Mouse (Mus musculus) heart, postnatal 25 days (tissue): Measurements from ENCODE around the gene Lpar3. TPM values are rescaled to one million over a fixed set of nuclear protein-coding genes. Genes with fewer than 3 reads are reported as not detected.

Experiments used
- DNase-seq: peaks from one replicate; pipeline ENCODE4 v3.0.0; 2022; ENCODE audit warnings: low spot score
- intact Hi-C: fragments of 180-260 bp; cut with DNase I; formaldehyde crosslinking; loops from one replicate; pipeline ENCODE4 v1.15.1; 2025
- total RNA-seq, 2 experiments: library from RNA; stranded (reverse); gene quantifications; 2 replicates each; pipeline ENCODE4 v1.2.3; 2021

Lpar3 gene
- total RNA-seq, 2 experiments from 2014 or later = 0.36 to 0.65 TPM

DNA sequence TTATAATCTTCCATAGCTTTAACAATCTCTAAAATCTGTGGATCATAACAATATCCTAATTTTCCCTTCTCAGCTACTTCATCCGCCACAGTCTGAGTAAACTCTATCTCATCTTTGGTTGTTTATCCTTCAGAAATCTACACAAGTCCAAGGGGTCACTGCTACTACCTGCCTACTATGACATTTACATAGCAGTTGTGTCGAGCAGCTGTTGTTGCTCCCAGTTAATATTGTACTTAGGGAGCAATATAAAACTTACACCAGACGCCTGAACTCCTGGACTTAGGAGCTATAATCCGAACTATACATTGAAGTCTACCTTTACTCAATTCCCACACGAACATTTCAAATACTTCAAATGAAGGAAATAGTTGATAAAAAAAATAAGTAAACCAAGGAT lies 71.8 kb downstream of the Lpar3 start:
- intact Hi-C loops = no loop called here
- no peak for DNase-seq

DNA sequence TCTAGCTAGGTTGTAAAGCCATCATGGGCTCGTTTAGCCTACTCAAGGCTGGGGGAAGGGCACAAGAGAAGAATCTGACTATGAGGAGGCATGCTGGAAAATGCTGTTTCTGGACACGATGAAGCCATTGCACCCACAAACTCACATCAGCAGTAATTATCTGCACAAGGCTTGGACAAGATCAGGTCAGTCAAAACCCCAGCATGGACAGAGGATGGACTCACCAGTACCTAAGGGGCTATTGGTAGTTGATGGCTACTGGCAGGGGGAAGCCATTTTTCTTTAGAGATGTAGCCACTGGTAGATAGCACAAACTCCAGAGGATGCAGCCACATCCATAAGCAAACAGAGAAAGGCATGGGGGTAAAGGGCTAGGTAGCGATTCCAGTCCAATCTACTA lies 81.7 kb downstream of the Lpar3 start:
- intact Hi-C loops = no loop called here

DNA sequence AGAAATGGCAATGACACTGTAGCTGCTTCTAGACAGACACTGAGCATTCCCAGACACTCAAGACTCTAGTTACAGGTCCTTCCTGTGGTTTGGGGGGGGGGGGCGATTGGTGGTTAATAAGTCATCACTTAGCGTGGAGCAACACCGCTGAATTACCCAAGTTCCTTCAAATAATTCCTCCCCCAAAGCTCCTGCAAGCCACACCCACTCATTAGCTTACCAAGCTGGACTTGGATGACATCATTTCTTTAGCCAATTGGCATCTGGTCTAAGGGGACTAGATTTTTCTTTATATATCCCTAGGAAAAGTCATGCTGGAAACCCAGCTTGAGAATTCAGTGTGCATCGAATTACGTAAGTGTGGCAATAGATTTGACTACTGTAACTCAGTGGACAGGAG lies 82.4 kb downstream of the Lpar3 start:
- DNase-seq = no peak
- intact Hi-C loops = no loop called here

More for the DNA sequence above, 81.7 kb downstream of the Lpar3 start:
- DNase-seq = no peak

DNA sequence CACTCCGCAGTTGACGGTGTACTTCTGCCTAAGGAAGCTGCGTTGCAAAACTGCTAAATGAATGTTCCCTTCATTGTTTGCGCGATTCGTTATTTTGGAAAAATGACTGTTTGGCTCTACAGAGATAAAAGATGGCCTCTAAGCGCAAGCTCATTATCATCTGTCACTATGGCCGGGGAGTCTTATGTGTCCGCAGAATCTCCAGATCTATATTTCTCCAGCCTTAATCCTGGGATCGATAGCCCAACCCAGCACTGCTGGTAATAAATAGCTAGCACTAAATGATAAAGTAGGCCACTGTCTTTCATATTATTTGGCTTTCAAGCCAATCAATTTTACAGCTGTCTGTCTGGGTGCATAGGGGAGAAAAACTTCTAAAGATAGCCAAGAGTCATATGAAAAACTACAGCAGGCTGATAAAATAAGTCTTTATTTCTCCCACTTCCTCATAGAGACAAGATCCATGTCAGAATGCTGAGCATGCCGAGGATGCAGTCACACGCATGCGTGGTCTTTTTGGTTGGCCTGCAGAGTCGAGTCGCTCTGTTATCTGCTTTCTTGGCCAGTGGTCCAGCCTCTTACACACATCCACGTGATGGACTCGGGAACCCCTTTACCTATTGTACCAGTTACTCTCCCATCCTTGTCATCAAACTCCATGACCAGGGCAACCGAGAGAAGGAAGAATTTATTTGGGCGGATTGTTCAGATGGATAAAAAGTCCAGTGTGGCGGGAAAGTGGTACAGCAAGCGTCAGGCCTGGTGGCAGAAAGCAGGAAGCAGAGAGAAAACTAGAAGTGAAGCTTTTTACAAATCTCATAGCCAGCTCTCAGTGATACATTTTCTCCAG lies 84.0 kb downstream of the Lpar3 start:
- no peak for DNase-seq
- intact Hi-C loops = no loop called here

DNA sequence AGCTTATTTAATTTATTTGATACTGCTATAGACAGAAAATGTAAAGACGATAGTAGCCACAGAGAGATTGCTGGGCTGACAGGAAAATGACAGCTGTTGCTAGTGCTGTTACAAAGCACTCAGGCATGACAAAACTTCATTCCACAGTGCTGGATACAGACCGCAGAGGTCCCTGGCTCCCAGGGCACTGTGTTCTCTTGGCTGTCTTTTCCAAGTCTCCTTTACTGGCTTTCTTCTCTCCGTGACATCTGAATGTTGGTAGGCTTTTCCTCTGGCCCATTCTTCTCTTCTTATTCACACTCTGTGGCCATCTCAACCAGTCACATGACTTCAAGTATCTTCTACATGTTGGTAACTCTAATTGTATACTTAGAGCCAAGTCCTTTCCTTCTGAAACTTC lies 86.6 kb downstream of the Lpar3 start:
- intact Hi-C loops = no loop called here
- no peak for DNase-seq

DNA sequence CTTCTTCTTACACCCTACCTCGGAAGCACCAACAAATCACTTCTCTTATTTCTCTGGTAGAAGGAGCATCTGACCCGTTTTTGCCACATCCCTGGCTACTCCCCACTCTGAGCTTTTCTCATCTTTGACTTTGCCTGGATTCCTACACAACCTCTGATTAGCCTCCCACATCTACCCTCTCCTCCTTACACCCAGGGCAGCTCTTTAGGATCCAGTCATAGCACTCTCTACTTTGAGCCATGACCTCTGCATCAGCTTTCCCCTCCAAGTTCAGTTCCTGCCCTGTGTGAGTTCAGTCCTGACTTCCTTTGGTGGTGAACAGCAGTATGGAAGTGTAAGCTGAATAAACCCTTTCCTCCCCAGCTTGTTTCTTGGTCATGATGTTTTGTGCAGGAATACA lies 87.1 kb downstream of the Lpar3 start:
- no peak for DNase-seq
- intact Hi-C loops = no loop called here

DNA sequence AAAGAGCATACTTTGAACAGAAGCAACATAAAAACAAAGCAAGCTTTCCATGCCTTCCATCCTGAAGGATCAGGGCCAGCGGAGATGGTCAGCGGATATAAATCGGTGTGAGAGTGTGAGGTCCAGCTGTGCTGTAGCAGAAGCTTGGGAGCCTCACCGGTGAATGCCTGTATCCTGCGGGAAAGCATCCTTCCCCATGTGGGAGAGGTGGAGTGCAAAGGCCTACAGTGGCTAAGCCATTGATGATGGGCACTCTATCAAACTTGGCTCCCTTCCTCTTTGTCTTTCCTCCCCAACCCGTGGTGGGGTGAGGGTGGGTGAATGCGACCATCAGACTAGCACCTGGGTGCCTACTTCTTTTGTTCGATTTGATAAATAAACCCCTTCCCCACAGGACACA lies 88.8 kb downstream of the Lpar3 start:
- DNase-seq = no peak
- intact Hi-C loops = no loop called here

DNA sequence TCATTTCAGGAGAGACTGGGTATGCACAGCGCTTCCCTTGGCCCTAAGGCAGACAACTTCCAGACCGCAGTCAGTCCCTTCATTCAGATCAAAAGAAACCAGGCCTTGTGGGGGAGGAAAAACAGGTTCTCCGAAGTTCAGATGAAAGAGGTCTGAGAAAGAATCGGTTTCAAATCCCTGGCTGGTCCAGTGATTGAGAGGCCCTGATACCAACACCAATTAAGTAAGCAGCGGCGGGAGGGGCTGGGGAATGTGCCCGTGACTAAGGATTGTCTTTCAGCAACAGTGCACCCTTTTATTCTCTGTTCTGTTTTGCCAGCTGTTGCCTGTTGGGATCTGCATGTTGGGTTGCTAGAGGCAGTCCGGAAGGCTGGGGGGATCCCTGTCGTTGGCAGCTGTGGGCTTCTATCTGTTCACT lies 90.4 kb downstream of the Lpar3 start:
- DNase-seq = no peak
- intact Hi-C loops = no loop called here

DNA sequence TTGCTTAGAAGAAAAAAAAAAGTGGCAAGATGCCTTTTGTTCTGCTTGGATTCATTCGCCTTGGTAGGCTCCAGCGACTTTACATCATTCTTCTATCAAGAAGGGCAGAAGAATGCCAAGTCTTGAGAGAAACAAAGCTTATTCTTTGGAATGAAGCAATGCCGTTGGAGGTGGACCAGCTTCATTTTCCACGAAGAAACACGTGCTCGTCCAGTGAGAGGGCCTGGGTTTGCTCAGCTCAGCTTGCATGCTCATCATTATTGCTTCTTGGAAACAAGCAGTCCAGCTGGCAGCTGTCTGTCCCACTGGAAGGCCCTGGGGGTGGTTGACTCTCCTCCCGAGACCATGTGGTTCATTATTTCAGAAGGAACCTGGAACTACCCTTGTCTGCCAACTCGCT lies 94.7 kb downstream of the Lpar3 start:
- intact Hi-C loops = no loop called here
- DNase-seq = no peak

DNA sequence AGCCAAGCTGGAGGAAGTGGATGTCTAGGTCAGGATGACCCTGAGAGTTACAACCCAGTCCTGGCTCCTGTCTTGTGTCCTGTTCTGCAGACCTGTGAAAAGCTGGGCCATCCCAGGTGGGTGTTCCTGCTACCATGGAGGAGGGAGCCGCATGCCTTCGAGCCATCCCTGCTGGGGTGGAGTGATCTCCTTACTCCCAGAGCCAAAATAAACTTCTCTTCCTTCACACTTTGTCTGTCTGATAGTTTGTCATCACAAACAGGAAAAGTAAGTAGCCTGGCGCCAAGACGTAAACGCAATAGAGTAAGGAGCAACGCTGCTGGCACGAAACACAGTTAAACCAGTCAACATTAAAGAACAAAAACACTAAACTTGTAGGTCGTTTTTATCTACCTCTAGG lies 95.5 kb downstream of the Lpar3 start:
- no peak for DNase-seq
- intact Hi-C loops = no loop called here

DNA sequence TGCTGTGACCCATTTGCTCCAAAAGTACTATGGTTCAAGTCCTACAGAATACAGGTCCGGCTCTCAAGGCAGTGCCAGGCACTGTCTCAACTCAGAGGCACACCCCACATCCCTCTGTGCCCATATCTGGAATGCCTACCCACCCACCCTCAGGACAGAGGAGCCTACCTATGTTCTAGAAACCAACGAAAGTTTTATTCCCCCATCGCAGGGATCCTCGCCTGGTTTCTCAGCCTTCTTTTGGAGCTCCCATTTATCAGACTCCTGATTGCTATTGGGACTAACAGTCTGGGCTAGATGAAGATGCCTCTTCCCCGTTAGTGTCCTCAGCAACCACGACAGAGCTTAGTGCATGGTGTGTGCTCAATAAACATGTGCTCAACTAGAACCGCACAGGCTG lies 96.6 kb downstream of the Lpar3 start:
- intact Hi-C loops = no loop called here
- no peak for DNase-seq

DNA sequence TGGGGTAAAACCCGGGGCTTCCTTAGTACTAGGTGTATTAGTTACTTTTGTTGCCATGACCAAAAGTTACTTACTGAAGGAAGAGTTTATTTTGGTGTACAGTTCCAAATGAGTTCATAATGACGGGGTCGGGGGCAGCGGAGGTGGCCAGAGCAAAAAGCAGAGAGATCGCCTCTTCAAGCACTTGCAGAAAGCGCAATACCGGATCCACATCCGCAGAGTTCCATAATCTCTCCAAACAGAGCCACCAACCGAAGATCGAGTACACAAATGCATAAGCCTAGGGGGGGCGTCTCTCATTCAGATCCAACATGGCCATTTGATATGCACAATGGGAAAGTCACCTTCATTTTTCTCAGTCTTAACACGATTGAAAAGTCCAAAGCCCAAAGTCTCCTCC lies 97.1 kb downstream of the Lpar3 start:
- DNase-seq = no peak
- intact Hi-C loops = no loop called here

DNA sequence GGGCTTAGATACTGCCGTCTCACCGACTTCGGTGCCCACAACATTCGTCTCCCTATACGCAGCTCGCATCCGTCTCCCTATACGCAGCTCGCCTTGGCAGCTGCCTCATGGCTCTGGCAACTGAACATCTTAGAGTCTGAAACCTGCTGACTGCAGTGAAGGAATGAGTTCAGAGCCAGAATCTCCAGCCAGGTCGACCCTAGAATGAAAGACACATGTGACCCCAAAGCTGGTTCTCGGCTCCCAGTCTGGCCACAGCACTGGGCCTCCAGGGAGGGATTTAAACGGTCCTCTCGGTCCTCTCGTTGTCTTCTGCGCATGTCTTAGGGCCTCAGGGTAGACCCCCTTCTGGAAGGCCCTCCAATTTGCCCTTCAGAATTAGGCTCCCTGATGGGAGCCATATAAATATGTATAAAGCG lies 97.8 kb downstream of the Lpar3 start:
- intact Hi-C loops = no loop called here
- DNase-seq = no peak

DNA sequence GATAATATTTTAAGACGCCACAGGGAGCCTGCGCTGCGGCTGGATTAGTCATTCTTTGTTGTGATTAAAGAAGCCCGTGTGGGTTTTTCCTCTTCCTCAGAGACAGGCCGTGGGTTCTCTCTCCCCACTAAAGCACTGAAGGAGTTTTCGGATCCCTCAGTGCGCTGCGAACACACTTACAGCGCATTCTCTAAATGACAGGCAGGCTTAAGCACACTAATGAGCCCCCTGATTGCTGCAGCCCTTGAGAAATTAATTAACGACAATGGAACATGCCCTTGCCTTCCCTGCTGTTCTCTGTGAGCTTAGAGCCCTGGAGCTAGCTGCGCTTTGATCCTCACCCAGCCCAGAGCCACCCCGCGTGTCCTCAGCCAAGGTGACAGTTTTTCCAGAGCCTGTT lies 98.2 kb downstream of the Lpar3 start:
- DNase-seq = no peak
- intact Hi-C loops = no loop called here

DNA sequence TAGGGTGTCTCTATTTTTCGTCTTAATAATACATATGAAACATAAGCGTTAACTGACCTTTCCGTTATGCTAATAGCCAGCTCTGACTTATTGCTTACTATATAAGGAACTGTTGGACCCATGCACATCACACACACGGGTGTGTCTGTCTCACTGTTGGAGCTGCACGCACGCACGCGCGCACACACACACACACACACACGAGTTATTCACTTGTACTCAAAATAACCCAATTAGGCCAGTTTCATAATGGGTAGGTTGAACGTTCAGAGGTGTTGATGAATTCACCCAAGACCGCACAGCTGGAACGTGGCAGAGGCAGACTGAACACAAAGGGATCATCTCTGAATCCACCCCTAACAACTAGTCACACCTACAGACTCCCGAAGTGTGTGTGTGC lies 98.7 kb downstream of the Lpar3 start:
- intact Hi-C loops = no loop called here
- no peak for DNase-seq

DNA sequence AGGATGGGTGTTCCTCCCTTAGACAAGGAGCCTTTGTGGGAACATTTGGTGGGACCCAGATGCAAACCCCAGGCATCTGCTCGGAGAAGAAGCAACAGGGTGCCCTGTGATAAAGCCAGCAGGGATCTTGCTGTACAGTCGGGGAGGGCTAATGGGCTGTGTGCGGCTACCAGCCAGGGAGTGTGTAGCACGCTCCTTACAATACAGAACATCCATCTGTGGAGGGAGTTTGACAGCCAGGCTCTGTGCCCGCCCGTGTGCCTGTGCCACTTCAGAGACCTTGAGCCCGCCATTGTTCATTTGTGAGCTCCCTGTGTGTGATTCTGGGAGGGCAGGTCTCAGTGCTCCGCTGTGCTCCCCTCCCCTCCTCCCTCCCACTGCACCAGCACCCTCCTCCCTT lies 104.2 kb downstream of the Lpar3 start:
- intact Hi-C loops = loop anchor here (5.0 kb wide), 2 partner anchors 138 to 592 kb away; no protein-coding TSS in a partner anchor
- no peak for DNase-seq

DNA sequence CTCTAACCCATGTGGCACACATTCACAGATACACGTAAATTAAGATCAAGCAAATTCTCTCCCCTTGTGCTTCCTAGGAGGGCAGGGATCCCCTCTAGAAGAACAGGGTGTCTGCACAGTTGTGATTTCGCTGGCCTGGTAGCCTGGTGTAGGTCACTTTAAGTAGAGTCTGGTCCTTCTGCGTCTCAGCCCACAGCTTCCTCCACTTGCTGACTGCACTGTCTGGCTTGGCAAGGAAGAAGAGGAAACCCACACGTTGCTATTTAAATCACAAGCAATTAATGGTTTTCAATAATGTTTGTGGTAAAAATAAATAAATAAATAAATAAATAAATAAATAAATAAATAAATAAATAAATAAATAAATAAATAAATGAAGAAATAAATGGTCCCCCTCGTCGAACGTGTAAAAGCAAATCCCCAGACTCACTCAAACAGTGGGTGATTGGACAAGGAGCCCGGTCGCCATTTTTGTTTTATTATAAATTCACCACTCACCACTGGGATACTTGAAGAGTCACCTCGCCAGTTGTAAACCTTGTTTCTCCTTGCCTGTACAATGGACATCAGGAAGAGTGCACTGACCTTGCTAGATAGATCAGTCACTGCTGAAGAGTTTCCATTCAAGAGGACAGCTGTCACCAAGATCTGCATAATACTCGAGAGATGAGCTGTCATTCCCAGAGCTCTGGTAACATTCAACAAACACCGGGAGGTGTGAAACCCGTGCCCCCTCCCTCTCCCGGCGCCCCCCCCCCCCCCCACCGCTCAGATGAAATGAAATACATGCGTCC lies 106.2 kb downstream of the Lpar3 start:
- intact Hi-C loops = loop anchor here (5.0 kb wide), 2 partner anchors 140 to 590 kb away; no protein-coding TSS in a partner anchor
- DNase-seq = no peak

DNA sequence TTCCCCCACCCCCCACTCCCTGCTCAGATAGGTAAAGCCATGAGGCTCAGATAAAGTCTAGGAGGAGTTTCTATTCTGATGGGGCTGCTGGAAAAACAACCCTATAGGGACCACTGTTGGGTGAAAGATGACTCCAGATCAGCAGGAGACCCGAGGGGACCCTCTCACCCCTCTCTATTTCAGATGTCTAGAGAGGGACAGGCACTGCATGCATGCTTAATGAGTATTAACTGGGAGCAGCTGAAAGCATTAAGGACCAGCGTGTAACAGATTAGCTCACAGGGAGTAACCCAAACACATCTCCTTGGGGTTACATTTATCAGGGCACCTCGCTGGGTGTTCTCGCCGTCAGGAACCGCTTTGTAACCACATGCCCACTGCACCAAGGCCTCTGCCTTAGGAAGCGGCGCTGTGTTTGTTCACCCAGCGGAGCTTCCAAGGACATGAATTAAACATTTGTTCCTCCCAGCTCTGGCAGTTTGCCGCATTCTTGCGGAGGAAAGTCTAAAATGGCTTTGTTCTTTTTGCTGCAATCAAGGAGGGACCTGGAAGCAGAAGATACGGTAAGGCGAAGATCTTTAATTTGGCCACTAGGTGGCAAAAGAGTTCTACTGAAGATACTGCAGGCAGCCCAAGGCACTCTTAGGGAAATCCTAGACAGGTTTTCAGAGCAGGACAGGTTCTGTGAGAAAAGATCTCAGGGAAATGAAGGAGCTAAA lies 106.9 kb downstream of the Lpar3 start:
- intact Hi-C loops = loop anchor here (5.0 kb wide), 2 partner anchors 140 to 590 kb away; no protein-coding TSS in a partner anchor
- no peak for DNase-seq

DNA sequence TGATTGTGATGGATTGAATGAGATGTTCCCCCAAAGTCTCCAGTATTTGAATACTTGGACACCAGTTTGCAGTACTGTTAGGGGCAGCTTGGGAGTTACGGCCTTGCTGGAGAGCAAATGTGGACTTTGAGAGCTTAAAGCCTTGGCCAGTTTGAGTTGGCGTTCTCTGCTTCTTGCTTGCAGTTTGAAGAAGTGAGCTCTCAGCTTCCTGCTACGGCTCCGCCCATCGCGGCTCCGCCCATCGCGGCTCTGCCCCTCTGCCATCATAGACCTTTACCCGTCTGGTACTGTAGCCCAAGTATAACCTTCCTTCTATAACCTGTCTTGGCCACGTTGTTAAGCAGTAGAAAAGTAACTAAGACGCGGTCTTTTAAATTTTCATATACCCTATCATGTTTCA lies 108.0 kb downstream of the Lpar3 start:
- intact Hi-C loops = loop anchor here (5.0 kb wide), 2 partner anchors 141 to 589 kb away; no protein-coding TSS in a partner anchor
- DNase-seq = no peak

DNA sequence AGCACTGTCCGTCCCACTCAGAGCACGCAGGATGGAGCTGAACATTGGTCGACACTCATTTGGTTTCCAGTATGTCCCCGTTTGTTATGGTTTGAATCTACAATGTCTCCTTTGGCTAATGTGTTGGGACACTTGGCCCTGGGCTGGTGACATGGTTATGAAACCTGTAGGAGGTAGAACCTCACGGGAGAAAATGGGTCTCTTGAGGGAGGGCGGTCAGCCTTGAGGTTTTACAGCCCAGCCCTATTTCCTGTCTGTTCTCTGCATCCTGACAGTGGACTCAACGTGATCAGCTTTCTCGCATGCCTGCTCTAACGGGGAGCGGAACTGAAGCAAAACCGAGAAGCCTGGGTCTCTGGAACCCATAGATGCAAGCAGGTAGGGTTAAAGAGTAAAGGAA lies 111.1 kb downstream of the Lpar3 start:
- no peak for DNase-seq
- intact Hi-C loops = no loop called here
